Mouse (Mus musculus) natural killer cell, adult 2 months (primary cell): ENCODE results near the gene Map4k3.
A peak's percentile ranks its signal among the peaks of the same experiment; 100 is the strongest.
"Not testable (repeated sequence)": the region's sequence is repeated elsewhere in the genome, so short reads cannot be mapped to it uniquely, and the experiment has no call there.

Experiments
- DNase-seq, 2 experiments: peaks; one replicate each; pipeline ENCODE4 v3.0.0; 2022; ENCODE audit warnings: low spot score in 2 of 2

Gene Map4k3

GRCm38 (mm10) chr17:80632846-80633245, 95.4 kb downstream of the Map4k3 start:
- no peak for DNase-seq

GRCm38 (mm10) chr17:80632354-80632753, 95.9 kb downstream of the Map4k3 start:
- peak; percentile 3 to 43 for DNase-seq

- DNase-seq: no peak
Measured at GRCm38 (mm10) chr17:80631028-80631427, 97.3 kb downstream of the Map4k3 start.

GRCm38 (mm10) chr17:80624979-80625378, 103.3 kb downstream of the Map4k3 start:
- DNase-seq: no peak

GRCm38 (mm10) chr17:80621691-80622090, 106.6 kb downstream of the Map4k3 start:
- no peak for DNase-seq

- DNase-seq: peak; percentile 40 to 56
Measured at GRCm38 (mm10) chr17:80620786-80621423, 107.4 kb downstream of the Map4k3 start.

GRCm38 (mm10) chr17:80619556-80619955, 108.7 kb downstream of the Map4k3 start:
- no peak for DNase-seq

- DNase-seq: no peak
Measured at GRCm38 (mm10) chr17:80618890-80619289, 109.4 kb downstream of the Map4k3 start.

- DNase-seq: no peak
Measured at GRCm38 (mm10) chr17:80603806-80604205, 124.5 kb downstream of the Map4k3 start.

- DNase-seq: no peak
Measured at GRCm38 (mm10) chr17:80603079-80603625, 125.1 kb downstream of the Map4k3 start.

GRCm38 (mm10) chr17:80601371-80601770, 126.9 kb downstream of the Map4k3 start:
- peak in 1 of 2 experiments; percentile 15 for DNase-seq

GRCm38 (mm10) chr17:80583051-80583450, 145.2 kb downstream of the Map4k3 start:
- no peak for DNase-seq

- DNase-seq: no peak
Measured at GRCm38 (mm10) chr17:80579901-80580300, 148.4 kb downstream of the Map4k3 start.

GRCm38 (mm10) chr17:80579089-80579488, 149.2 kb downstream of the Map4k3 start:
- no peak for DNase-seq

GRCm38 (mm10) chr17:80578041-80578440, 150.2 kb downstream of the Map4k3 start:
- no peak for DNase-seq

- no peak for DNase-seq
Measured at GRCm38 (mm10) chr17:80577639-80578038, 150.6 kb downstream of the Map4k3 start, which contains the start of gene Cdkl4. Gene Cdkl4 (minus strand): TSS chr17:80577813.

GRCm38 (mm10) chr17:80577214-80577613, 151.1 kb downstream of the Map4k3 start:
- peak in 1 of 2 experiments; percentile 70 for DNase-seq

- DNase-seq: no peak
Measured at GRCm38 (mm10) chr17:80575008-80575407, 153.3 kb downstream of the Map4k3 start.

- no peak for DNase-seq
Measured at GRCm38 (mm10) chr17:80574471-80574965, 153.8 kb downstream of the Map4k3 start.

GRCm38 (mm10) chr17:80572187-80572935, 155.9 kb downstream of the Map4k3 start:
- DNase-seq: no peak

GRCm38 (mm10) chr17:80571460-80571859, 156.8 kb downstream of the Map4k3 start:
- DNase-seq: no peak

GRCm38 (mm10) chr17:80569718-80570117, 158.6 kb downstream of the Map4k3 start:
- DNase-seq: not testable (repeated sequence)
